Mouse (Mus musculus): ENCODE data around the gene Pdk4.

Pdk4 gene

DNA sequence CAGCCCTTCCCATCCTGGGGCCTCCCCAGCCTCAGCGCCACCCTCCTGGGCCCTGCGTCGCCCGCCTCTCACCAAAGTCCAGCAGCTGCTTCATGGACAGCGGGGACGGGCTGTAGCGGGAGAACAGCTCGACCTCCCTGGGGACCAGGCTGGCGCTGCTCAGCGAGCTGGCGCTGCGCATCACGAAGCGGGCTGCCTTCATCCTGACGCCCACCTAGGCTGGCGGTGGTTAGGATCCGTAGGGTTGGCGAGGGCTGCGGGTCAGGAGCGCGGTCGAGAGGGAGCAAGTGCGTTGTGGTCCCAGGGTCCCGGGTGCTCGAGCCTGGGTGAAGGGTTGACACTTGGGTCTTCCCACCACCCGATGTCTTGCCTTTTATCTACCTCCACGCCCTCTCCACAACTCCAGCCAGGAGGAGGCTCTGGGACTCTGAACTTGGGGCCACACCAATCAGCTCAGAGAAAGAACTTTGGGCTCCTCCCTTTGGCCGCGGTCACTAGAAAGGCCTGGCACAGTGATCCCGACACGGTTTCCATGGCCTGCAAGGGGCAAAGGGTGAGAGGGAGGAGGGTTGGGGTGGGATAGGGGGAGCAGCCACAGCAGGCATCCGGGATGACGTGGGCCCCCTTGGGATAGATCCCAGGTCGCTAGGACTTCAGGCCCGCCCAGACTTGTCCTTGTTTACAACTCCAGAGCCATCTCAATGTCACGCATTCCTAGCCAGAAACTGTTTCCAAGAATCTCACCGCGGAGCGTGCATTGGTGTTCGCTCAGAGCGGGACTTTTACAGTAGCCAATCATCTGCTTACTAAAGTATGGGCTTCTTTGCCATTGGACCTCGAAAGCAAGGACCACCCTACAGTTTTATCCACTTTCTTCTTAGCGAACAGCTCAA, at the start of gene Pdk4:
Gene Pdk4 (minus strand): TSS at position 349 of the 893 bp plus-strand sequence.
- peak; percentile 62 for DNase-seq

DNA sequence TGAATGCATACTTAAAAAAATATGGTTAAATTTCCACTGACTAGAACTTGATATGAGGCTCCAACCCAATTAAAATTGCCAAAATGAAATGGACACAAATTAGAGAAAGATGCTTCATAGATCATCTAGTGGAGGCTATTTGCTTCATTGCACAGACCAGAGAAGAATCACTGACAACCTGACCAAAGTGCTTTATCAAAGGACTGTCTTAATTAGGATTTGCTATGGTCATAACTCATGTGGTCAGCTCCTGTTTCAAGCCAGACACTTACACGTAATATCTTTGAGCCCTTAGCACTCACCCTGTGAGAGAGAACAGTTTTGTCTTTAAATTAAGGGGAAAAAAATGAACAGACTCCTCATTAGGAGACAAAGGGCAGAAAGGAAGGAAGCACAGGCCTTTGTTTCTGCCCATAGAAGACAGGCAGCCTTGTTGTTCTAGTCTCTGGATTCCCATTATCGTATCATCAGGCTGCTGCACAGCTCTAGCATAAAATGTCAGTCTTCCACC, 41.8 kb upstream of the Pdk4 start:
- no peak for DNase-seq

DNA sequence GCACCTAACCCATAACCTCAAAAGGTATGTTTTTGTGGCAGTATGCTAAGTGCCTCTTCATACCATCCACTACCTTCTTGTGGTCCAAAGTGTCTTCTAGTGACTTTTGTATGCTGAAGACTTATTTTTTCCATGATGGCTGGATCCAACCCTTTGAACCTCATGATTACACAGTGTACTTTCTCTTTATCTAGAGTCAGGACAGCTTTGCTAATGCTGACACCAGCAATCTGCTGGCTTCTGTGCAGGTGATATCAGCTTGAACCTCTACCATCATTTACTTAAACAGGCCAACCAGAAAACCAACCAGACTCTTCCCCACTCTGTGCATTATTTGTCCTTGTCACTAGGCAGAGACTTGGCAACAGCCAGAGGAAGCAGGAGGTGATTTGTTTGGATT, 39.6 kb upstream of the Pdk4 start:
- DNase-seq, result no peak

DNA sequence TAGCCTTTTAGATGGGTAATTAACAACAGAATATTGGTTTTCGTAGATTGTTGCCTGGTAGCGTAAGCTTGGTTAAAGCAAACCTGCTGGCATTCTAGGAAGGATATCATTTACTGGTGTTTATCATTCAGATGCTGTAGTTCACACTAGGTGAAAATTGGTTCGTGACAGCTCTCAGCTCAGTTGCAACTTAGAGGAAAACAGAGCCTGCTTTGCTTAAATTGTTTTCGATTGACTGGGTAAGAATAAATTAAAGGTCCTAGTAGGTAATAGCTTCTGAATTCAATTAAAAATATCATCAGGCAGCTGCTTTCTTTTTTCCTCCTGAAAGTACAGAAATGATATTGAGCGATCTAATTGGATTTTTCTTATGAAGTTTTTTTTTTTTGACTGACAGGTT, 21.0 kb upstream of the Pdk4 start:
- no peak for DNase-seq

DNA sequence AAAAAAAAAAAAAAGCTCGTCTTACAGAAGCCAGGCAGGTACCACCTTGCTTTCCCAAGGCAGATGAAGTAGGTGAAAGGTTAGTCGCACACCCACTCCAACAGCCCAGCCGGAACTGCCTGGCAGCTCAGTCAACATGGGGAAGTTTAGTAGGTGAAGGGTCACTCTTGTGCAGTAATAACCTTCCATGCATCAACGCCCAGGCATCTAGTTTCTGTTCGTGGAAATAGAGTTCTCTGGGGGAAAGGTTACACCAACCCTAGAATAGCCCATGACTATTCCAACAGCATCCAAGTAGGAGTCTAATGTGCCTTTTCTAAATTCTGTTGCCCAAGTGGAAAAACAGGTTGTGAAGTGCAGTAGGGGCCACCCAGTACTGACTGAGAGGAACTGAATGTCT, 13.6 kb upstream of the Pdk4 start:
- DNase-seq, result no peak

DNA sequence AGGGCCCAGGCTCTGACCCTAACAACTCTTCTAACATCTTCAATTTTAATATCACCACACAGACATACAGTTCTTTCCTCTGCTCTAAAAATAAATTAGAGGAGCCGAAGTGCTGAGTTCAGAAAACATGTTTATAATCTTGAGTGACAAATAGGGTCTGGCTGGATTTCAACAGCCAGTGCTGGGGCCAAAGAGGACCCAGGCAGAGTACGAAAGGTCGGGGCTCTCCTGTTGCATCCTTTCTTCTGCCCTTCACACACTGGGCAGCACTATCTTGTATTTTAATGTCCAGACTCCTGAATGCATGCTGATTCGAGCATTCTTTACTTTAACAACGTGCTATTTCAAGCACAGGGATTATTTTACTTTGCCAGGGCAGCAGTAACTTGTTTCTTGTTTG, 13.2 kb upstream of the Pdk4 start:
- no peak for DNase-seq

DNA sequence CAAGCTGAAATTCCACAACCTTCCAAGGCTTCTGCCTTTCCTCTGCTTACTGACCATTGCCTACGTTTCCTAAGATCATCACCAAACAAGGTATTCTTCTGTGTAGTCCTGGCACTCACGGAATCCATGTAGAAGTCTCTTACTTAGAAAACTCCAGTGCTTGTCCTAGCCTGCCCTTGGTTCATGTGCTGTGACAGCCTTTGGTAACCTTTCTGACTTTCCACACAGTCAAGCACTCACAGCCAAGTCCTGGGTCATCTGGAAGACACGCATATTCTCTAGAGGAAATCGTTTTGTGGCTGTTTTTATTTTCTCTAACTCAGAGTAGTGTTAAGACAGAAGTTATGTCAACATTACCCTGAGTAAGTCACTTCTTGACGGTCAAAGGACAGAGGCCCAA, 11.7 kb upstream of the Pdk4 start:
- no peak for DNase-seq

DNA sequence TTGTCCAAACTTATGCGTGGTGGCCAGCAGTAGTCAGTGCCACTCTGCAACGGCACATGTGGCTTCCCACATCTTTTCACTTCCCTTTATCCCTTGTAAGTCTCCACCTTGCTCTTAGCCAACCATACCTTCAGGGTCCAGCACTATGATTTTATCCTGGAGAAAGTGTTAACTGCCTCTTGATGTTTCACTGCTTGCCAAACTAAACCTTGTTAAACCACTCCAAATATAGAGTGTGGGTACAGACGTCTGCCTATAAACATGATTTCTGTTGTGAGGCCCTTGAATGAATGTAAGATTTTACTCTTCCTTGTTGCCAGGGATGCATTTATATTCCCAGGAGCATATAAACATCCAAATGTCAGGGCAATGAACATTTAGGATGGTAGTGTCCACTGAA, 10.2 kb upstream of the Pdk4 start:
- no peak for DNase-seq

DNA sequence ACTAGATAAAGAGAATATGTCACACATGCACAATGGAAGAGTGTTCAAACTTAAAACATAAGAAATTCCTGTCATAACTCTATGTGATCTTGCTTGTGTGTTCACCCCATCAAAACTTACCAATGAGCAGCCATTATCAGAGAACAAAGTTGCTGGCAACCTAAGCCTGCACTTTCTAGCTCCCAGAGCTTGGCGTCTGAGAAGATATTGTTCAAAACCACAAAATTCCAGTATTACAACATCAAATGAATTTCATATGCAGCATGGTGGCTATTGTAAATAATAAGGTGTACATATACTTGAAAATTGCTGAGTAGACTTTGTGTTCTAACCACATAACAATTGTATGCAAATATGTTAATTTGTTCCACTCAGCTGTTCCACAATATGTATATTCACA, 6.7 kb upstream of the Pdk4 start:
- DNase-seq, result no peak

DNA sequence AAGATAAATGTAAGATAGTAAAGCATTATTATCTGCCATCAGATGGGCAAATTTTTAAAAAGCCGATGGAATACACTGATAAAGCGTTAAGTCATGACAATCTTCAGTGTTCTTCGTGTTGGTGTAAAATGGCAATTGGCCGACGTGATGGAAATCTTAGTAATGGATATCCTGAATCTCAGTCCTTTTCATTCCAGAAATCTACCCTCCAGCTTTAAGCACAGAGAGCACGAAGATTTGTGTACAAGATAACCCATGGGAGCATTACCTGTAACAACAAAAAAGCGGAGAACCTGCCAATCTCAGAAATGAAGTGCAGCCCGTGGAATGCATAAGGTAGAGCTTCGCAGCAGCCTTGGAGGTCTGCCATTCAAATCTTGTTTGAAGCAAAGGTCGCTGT, 5.4 kb upstream of the Pdk4 start:
- DNase-seq, result no peak

DNA sequence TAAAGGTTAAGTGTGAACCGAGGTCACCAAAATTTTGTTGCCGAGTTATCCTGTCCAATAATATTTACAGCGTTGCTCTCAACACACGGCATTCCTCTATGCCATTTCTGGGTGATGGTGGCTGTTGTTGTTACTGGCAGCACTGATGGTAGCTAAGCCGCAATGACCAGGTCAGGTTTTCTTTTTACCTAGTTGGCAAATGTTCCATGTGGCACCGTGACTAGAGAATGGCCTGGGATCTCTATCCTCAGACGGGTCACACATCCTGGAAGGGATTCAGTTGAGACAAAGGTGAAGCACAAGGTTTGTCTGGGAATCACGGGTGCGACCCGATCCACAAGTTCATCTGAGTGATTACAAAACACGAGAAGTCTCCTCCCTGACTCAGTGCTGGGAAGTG, 2.6 kb upstream of the Pdk4 start:
- DNase-seq, result no peak

DNA sequence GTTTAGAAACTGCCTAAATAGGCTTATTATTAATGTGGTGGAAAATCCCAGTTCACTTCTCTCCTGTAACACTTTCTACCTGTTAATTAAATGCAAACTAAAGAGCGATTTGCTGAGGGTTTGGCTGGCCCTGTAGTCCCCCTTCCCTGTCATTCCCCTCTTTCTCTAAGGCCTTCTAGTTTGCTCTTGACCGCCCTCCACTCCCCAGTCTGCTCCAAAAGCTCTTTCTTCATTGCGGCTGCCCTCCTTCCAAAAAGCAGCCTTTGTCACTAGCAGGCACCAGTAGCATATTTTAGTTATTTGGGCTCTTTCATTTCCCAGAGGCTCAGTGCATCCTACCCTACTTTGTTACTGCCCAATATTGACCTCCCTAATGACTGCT, 736 bp upstream of the Pdk4 start:
- DNase-seq, result no peak

DNA sequence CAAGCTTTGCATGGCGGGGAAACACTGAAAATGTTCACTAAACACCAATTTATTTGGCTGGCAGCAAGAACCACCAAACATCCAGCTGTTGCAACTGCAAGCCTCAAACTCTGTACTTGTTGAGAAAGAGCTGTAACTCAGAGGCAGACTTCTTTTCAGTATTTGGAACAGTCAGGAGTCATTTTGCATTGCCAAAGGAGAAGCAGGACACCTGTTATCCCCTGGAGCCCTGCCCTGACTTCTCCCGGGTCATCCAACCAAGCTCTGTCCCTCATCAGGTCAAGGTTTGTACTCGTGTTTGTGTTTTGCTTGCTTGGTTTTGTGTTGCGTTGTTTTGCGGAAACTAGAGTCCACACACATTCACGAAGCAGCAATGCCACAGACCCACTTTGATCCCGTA, 11.1 kb downstream of the Pdk4 start:
- DNase-seq, result no peak

DNA sequence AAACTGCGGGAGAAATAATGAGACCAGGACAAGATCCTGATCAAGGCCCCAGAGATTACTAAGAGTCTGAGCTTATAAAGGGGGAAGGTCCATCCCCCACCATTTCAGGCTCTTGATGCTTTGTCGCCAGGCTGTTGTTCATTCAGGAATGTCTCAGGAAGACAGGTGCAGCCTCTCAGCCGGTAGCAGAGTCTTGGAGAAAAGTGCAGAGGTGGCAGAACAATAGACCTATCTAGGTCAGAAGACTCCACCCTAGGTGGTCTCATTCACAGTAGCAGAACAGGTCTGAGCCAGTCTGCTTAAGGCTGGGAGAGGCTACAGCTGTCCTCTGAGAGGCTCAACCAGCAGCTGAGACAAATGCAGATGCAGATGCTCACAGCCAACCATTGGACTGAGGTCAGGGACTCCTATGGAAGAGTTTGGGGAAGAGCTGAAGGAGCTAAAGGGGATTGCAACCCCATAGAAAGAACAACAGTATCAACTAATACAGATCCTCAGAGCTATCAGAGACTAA, 13.8 kb downstream of the Pdk4 start:
- DNase-seq, result no peak

DNA sequence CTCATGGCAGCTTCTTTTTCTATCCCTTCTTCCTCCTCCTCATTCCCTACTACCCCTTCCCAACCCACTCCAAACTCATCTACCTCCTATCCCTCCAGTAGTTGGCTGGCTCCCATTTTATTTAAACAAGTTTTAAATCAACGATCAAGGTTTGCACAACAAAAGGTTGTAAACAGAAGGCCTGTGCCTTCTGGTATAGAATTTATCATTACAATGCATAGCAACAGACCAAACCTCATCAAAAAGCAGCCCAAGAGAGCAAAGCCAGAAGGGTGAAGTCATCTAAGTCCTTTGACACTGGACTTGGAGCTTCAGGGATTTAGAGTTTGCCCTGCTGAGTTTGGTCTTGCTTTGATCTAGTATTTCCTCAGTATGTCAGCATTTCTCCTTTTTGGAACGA, 15.0 kb downstream of the Pdk4 start:
- DNase-seq, result no peak

DNA sequence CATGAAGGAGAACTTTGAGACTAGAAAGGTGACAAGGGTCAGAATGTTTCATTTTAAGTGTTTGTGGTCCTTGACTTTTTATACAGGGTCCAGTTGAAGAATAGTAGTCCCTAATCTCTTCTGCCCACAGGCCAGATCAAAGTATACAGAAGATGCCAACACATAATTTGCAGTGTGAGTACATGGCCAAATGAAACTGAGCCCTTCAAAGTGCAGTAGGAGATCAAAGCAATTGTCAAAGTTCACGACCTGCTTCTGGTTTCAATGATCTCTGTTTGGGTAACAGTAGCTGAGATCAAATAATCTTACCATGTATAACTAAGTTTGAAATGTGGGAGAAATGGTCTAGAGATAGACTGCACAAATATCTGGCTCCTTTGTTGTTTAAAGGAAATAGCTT, 22.1 kb downstream of the Pdk4 start:
- DNase-seq, result no peak

DNA sequence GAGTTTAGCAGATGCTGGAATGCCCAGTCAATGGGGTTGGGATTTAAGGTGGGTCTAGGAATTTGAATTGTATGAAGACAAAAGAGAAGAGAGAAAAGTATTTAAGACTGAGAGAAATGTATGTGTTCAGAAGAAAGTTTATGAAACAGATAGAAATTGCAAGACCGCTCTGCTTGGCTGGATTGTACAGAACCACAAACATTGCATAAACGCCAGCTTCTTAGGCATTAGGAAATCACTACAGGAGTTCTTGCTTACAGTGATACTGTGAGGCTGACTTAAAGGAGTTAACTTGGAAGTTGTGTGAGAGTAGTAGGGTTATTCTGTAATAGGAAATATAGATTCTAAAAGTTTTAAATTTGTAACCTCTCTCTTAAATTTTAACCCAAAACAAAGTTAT, 23.4 kb downstream of the Pdk4 start:
- no peak for DNase-seq

DNA sequence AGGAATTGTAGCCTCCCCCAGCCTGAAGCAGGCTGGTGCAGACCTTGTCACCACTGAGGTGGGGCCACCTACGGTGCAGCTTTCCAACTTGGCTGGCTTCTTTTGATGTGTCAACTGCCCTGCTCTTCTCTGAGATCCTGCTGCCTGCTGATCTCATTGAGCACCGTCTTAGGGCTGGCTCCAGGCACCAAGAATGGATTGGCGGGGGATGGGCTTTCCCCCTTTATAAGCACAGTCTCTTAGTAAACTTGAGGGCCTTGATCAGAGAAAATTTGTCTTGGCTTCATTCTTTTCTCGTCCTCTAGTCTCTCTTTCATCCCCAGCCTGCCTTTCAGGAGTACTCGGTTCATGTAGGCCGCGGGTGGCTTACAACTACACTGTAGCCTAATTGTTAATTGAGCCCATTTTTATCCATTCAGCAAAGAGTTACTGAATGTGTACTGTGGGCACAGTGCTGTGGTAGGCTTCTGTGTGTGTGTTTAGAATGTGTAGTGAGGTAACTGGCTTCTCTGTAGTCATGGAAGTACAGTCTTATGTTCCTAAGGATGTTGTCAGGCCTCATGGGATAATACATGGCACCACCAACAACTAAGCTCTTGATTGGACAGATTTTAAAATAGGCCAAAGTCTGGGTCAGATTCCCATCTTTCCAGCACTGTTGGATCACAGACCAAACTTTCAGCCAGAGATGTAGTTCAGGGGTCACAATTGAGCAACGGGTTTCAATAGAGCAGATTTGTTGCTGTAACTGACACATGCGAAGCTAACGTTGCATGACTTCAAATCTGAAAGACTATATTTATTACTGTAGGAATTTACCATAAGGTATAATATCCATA, 25.4 kb downstream of the Pdk4 start:
- no peak for DNase-seq

DNA sequence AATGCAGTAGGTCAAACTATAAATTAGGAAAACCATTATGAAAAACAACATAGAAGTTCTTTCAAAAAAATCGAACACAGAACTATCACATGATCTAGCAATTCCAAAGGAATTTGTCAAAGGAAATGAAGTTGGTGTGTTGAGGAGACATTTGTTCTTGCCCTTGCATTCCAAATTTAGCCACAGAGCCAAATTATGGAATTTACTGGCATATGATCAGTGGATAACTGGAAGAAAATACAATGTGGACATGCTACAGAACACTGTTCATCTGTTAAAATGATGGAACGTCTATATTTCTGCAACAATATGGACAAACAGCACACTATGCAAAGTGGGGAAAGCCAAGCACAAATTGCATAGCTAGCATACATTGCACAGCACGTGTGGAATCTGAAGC, 40.3 kb downstream of the Pdk4 start:
- no peak for DNase-seq

DNA sequence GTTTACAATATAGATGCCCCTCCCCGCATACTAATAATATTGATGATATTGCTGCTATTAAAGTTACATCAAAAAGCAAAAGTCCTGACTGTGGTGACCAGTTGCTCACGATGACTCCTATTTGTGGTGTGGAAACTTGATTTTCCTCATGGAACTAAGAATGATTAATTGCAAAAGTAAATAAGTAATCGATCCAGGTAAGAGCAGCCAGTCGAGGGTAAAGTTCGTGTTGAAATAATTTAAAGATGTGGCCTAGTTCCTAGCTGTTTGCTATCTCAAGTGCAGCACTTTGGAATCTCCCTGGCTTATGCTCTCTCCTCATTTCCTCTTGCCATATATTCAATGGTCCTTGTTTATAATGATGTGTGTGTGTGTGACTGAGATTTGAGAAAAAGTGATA, 46.2 kb downstream of the Pdk4 start:
- DNase-seq, result no peak

DNA sequence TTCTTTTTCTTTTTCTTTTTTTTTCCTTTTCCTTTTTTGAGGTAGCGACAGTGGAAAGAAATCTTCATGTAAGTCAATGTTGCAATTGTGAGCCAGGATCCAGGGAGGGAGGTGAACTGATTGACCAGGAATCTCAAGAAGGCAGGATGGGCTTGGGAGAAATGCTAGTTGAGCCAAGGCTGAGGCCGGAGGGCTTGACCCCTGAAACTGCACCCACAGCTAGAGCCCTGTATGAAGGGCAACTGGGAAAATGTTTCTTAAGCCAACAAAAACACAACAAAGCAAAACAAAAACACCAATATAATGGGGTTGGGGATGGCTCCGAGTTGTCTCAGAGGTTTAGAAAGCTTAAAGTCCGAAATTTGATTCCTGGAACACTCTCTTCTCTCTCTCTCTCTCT, 47.7 kb downstream of the Pdk4 start:
- DNase-seq, result no peak

DNA sequence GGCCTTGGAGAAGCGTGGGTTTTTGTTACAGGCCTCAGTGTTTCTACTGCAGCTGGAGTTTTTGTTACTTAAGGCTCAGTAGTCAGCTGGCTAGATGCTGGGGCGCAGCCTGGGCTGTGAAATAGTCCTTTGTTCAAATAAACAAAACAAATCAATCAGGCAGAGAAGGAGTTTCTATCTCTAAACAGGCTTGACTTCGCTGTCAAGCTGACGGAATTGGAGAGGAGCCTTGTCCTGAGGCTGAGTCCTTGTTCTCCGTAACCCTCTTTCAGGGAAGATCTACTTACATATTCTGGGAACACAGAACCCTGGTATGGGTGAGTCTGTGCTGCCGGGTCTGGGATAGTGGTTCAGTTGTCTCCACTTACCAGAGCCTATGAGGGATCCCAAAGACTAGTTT, 48.6 kb downstream of the Pdk4 start:
- peak; percentile 59 for DNase-seq

DNA sequence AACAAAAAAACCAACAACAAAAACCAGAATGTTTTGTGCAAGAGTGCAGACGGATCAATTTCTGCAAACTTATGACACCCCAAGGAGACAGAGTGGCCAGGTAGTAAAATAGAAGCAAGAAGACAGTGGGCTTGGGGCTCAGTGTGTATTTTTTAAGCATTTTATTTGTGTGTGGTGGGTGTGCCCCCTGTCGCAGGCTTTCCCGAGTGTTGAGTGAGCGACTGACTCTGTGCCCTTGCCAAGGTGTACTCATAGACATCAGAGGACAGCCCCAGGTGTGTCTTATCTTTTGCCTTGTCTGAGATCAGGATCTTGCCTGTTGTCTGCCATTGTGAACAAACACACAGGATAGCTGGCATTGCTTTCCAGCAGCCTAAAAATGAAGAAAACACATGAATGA, 49.1 kb downstream of the Pdk4 start:
- no peak for DNase-seq

DNA sequence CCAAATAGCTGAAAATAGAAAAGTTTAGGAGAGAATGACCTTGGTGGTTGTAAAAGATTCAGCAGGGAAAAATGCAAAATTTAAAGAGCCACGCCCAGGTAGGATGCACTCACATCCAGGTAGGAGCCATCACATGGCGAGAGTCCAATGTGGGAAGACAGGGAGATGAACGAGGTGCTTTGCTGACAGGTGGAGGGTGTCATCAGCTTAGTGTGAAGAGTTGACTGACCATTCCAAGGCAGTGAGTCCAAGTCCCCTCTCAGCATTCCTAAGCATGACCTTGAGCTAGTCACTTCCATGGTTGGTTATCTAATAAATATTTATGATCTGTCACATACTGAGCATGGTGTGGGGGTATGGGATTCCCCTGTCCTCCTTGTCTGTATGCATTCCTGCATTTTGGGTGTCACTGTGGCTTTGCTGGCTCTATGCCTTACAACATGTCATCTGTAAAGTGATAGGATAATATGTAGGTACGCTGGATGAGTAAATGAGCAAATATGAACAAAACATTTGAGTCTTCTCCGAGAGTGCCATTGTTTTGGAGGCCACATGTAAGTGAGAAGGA, 51.7 kb downstream of the Pdk4 start:
- no peak for DNase-seq

Measured in layer of hippocampus, adult 9-11 months (tissue).